Mouse (Mus musculus) lung, postnatal 0 days (tissue): ENCODE results near the gene Rabgef1.

Source experiments
- CTCF ChIP-seq: IDR thresholded peaks from 2 replicates; pipeline ENCODE4 v1.5.1; 2016; ENCODE audit warnings: antibody characterized with exemption, mild to moderate bottlenecking
- EP300 ChIP-seq: IDR thresholded peaks from 2 replicates; pipeline ENCODE4 v1.6.1; 2016; ENCODE audit warnings: antibody characterized with exemption, mild to moderate bottlenecking, control low read depth

DNA sequence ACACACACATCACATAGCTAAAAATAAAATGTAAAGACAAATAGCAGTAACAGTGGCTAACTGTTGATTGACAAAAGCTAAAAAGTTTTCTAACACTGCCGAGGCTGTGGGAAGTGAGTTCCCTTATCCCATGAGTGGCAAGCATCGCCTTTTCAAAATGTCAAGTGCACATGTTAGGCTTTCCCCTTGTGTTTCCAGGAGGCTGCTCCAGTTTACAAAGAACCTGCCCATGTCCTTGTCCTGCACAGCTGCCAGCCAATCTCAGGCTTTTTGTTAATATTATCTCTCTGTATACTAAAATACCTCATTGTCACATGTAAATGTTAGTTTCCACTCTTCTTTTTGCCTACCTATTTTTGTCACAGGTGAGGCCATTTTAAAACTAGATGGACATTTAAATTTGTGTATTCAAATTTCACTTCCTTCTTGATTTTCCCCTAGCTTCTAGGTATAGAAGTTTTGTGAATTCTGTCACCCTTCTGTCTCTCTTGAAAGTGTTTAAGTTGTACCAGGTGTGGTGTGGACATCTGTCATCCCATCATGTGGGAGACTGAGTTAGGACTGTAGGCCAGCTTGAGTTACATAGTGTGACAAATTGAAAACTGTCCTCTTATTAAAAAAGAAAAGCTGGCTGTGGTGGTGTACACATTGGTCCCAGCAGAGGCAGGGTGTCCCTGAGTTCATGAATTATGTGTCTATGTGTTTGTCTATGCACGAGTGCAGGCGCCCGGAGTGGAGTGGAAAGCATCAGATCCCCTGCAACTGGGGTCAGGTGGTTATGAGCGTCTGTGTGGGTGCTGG is 10.3 kb downstream of the Rabgef1 start:
- TF ChIP-seq CTCF (no peak), EP300 (no peak)
